Mouse (Mus musculus) lung, postnatal 0 days (tissue): ENCODE data around the gene Zhx3. TPM values are rescaled to one million over a fixed set of nuclear protein-coding genes. Genes with fewer than 3 reads are reported as not detected.
A peak's percentile ranks its signal among the peaks of the same experiment; 100 is the strongest.

Experiments used
- ATAC-seq: fragments of 200-750 bp; cut with Nextera tagmentation; 2 replicates; pipeline ENCODE4 v1.8.0; 2017; ENCODE audit warnings: moderate library complexity
- DNase-seq: peaks from one replicate; pipeline ENCODE4 v3.0.0-alpha.2; 2016; ENCODE audit warnings: low spot score
- H3K27ac ChIP-seq: fragments of 300-500 bp; sonication (generic); 2 replicates; pipeline ENCODE4 v1.5.1; 2014; ENCODE audit warnings: antibody characterized with exemption, mild to moderate bottlenecking, low read length, mixed read lengths
- H3K27me3 ChIP-seq: fragments of 300-500 bp; sonication (generic); replicated peaks from 2 replicates; pipeline ENCODE4 v1.6.1; 2014; ENCODE audit warnings: low read length, mixed read lengths; ENCODE audit not compliant: insufficient read depth
- H3K36me3 ChIP-seq: fragments of 300-500 bp; sonication (generic); 2 replicates; pipeline ENCODE4 v1.6.1; 2014; ENCODE audit warnings: low read length, mixed read lengths; ENCODE audit not compliant: insufficient read depth
- H3K4me1 ChIP-seq: fragments of 300-500 bp; sonication (generic); 2 replicates; pipeline ENCODE4 v1.6.1; 2014; ENCODE audit warnings: antibody characterized with exemption, low read depth, low read length, mixed read lengths; ENCODE audit not compliant: insufficient read depth
- H3K4me2 ChIP-seq: fragments of 300-500 bp; sonication (generic); replicated peaks from 2 replicates; pipeline ENCODE4 v1.6.1; 2014; ENCODE audit warnings: low read depth, mild to moderate bottlenecking, low read length, moderate library complexity, mixed read lengths
- H3K4me3 ChIP-seq: fragments of 300-500 bp; sonication (generic); 2 replicates; pipeline ENCODE4 v1.5.1; 2014; ENCODE audit warnings: low read depth, low read length
- H3K9ac ChIP-seq: fragments of 300-500 bp; sonication (generic); replicated peaks from 2 replicates; pipeline ENCODE4 v1.6.1; 2014; ENCODE audit warnings: low read depth, mild to moderate bottlenecking
- H3K9me3 ChIP-seq: fragments of 300-500 bp; sonication (generic); 2 replicates; pipeline ENCODE4 v1.6.1; 2016; ENCODE audit warnings: low read length, mixed read lengths
- CTCF ChIP-seq: IDR thresholded peaks from 2 replicates; pipeline ENCODE4 v1.5.1; 2016; ENCODE audit warnings: antibody characterized with exemption, mild to moderate bottlenecking
- EP300 ChIP-seq: IDR thresholded peaks from 2 replicates; pipeline ENCODE4 v1.6.1; 2016; ENCODE audit warnings: antibody characterized with exemption, mild to moderate bottlenecking, control low read depth
- WGBS: fragments of 180-500 bp; shearing (Covaris S2); extraction: QIAGEN DNeasy Blood & Tissue Kit; methylation state at CpG from one replicate; pipeline ENCODE4 v1.1.7; 2014; 5-methylcytosine and 5-hydroxymethylcytosine counted together
- polyA plus RNA-seq: library from polyadenylated mRNA; unstranded; fragments of >200 nt; fragmentation: Nextera tagmentation; extraction: Ambion mirVana; gene quantifications from 2 replicates; pipeline ENCODE4 v1.2.1, GENCODE M21; 2015

Gene Zhx3
- polyA plus RNA-seq, 1 experiment from 2014 or later: 10.9 TPM

- TF ChIP-seq CTCF: no peak
- peak; percentile 63 for TF ChIP-seq EP300
- Histone ChIP-seq H3K4me2 (no peak within 1 kb of the TSS), H3K4me1 (peaks cover 4% of the 10 kb centered on the region; the same call in 1 of the 2 replicates), H3K27ac (peak within 1 kb of the TSS; percentile 4; the same call in 1 of the 2 replicates), H3K36me3 (no peaks in the 10 kb centered on the region), H3K27me3 (no peaks in the 10 kb centered on the region), H3K9ac (no peak within 1 kb of the TSS), H3K9me3 (no peaks in the 10 kb centered on the region), H3K4me3 (no peak within 1 kb of the TSS)
- 38% methylated on average over 13 of the region's 13 CpGs for WGBS
- ATAC-seq: peak; percentile 88
- peak; percentile 89 for DNase-seq
These were observed 7.8 kb upstream of the Zhx3 start, which contains the start of gene Lpin3 for GRCm38 (mm10) chr2:160880453-160881195. TSS of gene Lpin3 (plus strand) at chr2:160880670.

DNA sequence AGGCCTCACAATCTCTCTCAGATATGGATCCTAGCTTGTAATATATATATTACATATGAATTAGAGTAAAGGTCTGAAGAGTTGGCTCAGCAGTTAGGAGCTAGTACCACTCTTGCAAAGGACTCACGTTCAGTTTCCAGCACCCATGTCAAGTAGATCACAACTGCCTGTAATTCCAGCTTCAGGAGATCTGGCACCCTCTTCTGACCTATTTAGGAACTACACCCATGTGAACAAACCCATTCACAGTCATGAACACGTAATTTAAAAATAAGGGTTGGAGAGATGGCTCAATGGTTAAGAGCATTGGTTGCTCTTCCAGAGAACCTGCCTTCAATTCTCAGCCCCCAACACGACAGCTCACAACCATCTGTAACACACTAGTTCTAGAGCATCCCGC is 3.3 kb upstream of the Zhx3 start:
- Histone ChIP-seq H3K36me3 (no peaks in the 10 kb centered on the region), H3K4me3 (no peak overlapping the region), H3K27me3 (no peaks in the 10 kb centered on the region), H3K4me1 (peaks cover 4% of the 10 kb centered on the region; the same call in 1 of the 2 replicates), H3K4me2 (no peak overlapping the region), H3K27ac (no peak overlapping the region), H3K9me3 (no peaks in the 10 kb centered on the region), H3K9ac (no peak overlapping the region)
- ATAC-seq: no peak
- WGBS: 87% methylated on average over 4 of the region's 4 CpGs
- TF ChIP-seq CTCF (peak; percentile 60), EP300 (no peak)
- DNase-seq: no peak

DNA sequence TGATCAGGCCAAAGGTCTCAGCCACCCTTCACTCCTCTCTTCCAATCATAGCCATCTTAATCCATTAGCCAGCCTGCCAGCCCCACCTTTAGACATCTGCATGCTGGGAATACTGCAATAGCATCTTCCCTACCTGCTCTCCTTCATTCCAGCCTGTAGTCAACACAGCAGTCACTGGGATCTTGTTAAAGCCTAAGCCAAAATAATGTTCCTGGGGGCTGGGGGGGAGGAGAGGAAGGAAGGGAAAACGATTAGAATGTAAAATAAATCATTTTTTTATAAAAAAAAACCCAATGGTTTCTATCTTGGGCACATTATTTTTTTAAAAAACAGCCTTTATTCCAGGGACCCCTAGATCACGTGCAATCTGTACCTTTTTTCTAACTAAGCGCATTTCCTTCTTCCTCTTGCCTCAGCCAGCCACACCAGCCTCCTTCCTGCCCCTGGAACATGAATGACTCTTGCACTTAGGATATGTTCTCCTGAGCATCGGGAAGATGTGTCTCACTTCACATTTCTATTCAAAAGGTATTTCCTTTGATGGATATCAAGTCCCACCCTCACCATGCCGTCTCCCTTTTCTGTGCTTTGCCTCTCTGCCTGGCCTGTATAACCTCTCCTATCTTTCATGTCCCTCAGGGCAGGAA is 1.6 kb upstream of the Zhx3 start:
- Histone ChIP-seq H3K27ac (no peak overlapping the region), H3K27me3 (no peaks in the 10 kb centered on the region), H3K36me3 (no peaks in the 10 kb centered on the region), H3K4me2 (no peak overlapping the region), H3K9me3 (no peaks in the 10 kb centered on the region), H3K9ac (no peak overlapping the region), H3K4me3 (no peak overlapping the region), H3K4me1 (no peaks in the 10 kb centered on the region)
- no peak for TF ChIP-seq EP300
- TF ChIP-seq CTCF: no peak
- no peak for ATAC-seq
- no peak for DNase-seq
- 56% methylated on average over 5 of the region's 5 CpGs for WGBS

GRCm38 (mm10) chr2:160872395-160872794 is 403 bp downstream of the Zhx3 start:
- H3K4me1 ChIP-seq: no peaks in the 10 kb centered on the region
- no peaks in the 10 kb centered on the region for H3K36me3 ChIP-seq
- H3K4me3 ChIP-seq: peak overlapping the region; percentile 94
- TF ChIP-seq EP300 (no peak), CTCF (no peak)
- H3K9ac ChIP-seq: peak overlapping the region; percentile 93
- peak overlapping the region; percentile 76 for H3K4me2 ChIP-seq
- peak; percentile 88 for ATAC-seq
- peak overlapping the region; percentile 98 for H3K27ac ChIP-seq
- H3K27me3 ChIP-seq: no peaks in the 10 kb centered on the region
- DNase-seq: peak; percentile 71
- whole genome bisulfite sequencing: under 1% methylated on average over 33 of the region's 47 CpGs
- no peaks in the 10 kb centered on the region for H3K9me3 ChIP-seq

GRCm38 (mm10) chr2:160871310-160871709 is 1.5 kb downstream of the Zhx3 start:
- Histone ChIP-seq H3K27ac (no peak overlapping the region), H3K4me2 (peak overlapping the region; percentile 23; the same call in 1 of the 2 replicates), H3K27me3 (no peaks in the 10 kb centered on the region), H3K4me3 (peak overlapping the region; percentile 6; the same call in 1 of the 2 replicates), H3K36me3 (no peaks in the 10 kb centered on the region), H3K9ac (no peak overlapping the region; the same call in 1 of the 2 replicates), H3K4me1 (no peaks in the 10 kb centered on the region), H3K9me3 (no peaks in the 10 kb centered on the region)
- TF ChIP-seq EP300 (no peak), CTCF (no peak)
- 68% methylated on average over 3 of the region's 3 CpGs for WGBS
- DNase-seq (no peak), ATAC-seq (no peak)

DNA sequence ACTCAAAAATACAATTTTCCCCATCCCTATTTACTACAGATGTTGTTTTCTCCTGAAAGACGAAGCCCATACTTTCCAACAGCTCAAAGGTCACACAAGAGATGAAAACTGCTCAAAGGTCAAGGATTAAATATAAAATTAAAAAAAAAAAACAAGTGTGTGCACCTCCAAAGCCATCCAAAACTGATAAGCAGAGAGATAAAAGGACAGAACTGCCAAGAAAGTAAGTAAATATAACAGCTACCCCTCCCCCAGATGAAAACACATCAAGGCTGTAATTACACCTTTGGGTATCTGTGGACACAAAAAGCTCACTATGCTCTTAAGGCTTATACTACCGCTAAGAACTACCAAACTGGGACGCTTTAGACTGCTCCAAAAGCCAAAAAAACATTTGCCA is 3.4 kb downstream of the Zhx3 start:
- Histone ChIP-seq H3K36me3 (no peaks in the 10 kb centered on the region), H3K27ac (no peak overlapping the region), H3K4me1 (no peaks in the 10 kb centered on the region), H3K9me3 (no peaks in the 10 kb centered on the region), H3K4me2 (no peak overlapping the region), H3K9ac (no peak overlapping the region), H3K4me3 (no peak overlapping the region), H3K27me3 (no peaks in the 10 kb centered on the region)
- TF ChIP-seq EP300 (no peak), CTCF (no peak)
- ATAC-seq (no peak), DNase-seq (no peak)
- WGBS: 77% methylated on average over 3 of the region's 3 CpGs
